Mouse (Mus musculus): ENCODE results near the gene Tnxb.

DNA sequence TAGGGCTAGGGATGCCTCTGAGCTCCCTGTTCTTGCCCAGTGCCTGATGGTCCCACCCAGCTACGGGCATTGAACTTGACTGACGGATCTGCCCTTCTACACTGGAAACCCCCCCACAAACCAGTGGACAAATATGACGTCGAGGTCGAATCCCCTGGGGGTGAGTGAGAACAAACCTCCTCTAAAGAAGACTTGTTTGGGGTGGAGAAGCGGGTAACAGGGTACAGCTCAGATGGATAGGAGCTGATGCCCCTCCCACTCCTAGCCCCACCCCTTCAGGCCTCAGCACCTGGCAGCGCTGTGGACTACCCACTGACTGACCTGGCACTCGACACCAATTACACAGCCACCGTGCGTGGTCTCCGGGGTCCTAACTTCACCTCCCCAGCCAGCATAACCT lies 47.1 kb downstream of the Tnxb start:
- no peak for TF ChIP-seq EP300 (IDR thresholded peaks at IDR 0.05; ENCODE audit: insufficient read depth, low read depth, low read length)
- no peak for TF ChIP-seq CTCF (IDR thresholded peaks at IDR 0.05)

All from heart, adult 2 months (tissue).